Mouse (Mus musculus) kidney, postnatal 4 days (tissue): ENCODE measurements around the gene Mia.

Experiments
- DNase-seq, 2 experiments: peaks; one replicate each; pipeline ENCODE4 v3.0.0; 2021; ENCODE audit warnings: mixed read lengths in 2 of 2

The Mia gene

GRCm38 (mm10) chr7:27159256-27159655 is 21.7 kb downstream of the Mia start:
- no peak for DNase-seq

DNA sequence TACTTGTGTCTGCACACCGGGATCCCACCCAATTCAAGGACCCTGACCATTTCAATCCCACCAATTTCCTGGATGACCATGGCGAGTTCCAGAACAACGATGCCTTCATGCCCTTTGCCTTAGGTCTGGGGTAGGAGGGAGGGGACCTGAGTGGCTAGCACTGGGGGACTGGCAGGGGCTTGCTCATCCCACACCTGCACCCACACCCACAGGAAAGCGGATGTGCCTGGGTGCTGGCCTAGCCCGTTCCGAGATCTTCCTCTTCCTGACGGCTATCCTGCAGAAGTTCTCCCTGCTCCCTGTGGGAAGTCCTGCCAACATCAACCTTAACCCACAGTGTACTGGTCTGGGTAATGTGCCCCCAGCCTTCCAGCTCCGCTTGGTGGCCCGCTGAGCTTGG is 22.8 kb downstream of the Mia start:
- no peak for DNase-seq

GRCm38 (mm10) chr7:27156005-27156404 is 25.0 kb downstream of the Mia start:
- no peak for DNase-seq

GRCm38 (mm10) chr7:27153205-27153764 is 27.7 kb downstream of the Mia start, which contains the start of gene Cyp2t4:
Gene Cyp2t4, plus strand, starts transcription at chr7:27153714.
- peak; percentile 63 to 74 for DNase-seq

DNA sequence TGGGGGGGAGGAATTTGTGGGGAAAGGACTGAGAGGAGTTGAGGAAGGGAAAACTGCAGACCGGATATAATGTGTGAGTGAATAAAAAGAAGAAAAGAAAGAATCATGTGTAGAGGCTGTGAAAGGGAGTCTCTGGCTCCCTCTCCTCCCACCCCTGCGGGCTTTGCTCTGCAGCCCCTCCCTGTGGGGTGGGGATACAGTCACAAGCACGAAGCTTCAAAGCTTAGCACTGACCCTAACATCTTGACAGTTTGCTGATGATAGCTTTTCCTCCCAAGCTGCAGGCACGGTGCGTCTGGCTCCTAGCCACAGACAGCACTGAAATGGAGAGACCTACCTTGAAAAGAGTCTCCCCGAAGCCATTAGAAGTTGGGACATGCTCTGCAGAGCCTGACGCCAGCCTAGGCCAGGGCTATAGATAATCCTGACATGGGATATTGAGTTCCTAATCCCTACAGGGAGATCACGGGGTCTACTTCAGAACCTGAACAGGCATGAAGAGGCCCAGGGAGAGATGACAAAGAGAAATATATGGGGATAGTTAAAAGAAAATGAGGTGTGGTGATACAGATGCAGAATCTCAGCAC is 44.5 kb downstream of the Mia start:
- no peak for DNase-seq

- DNase-seq, result no peak
Measured at GRCm38 (mm10) chr7:27133757-27134156, 47.2 kb downstream of the Mia start.

- peak; percentile 70 to 80 for DNase-seq
Measured at GRCm38 (mm10) chr7:27133156-27133555, 47.8 kb downstream of the Mia start.

GRCm38 (mm10) chr7:27132588-27132987 is 48.4 kb downstream of the Mia start:
- peak; percentile 76 to 82 for DNase-seq

DNA sequence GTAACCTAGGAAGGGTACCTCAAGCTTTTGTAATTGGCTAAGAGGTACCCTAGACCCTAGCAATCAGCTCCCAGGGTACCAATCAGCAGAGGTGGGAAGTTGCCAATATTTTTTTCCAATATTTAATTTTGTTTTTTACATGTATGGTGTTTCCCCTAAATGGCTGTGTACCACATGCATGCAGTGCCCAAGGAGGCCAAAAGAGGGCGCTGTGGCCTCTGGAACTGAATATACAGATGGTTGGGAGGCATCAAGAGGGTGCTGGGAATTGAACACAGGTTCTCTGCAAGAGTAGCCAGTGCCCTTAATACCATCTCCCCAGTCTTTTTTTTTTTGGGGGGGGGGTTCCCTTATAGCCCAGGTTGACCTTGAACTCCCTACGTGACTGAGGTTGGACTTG is 49.6 kb downstream of the Mia start:
- no peak for DNase-seq

GRCm38 (mm10) chr7:27130521-27131370 is 50.2 kb downstream of the Mia start:
- peak in 1 of 2 experiments; percentile 21 for DNase-seq

DNA sequence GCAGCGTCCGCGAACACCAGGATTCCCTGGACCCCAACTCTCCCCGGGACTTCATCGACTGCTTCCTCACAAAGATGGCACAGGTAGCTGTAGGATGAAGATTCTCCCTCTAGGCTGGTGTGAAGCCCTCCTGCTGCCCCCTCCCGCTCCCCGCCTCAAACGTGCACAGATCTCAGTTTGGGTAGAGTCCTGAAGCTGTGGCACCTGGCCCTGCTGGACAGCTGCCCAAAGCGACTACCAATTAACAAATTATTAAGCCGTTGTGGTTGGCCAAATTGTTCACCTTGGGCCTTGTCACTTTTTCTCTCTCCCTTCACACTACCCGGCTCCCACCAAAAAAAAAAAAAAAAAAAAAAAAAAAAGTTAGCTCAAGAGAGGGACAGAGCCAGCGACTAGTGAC is 51.1 kb downstream of the Mia start:
- DNase-seq, result no peak
